Mouse (Mus musculus) c-Kit-positive CD71-positive TER-119-positive erythroid progenitor cells, embryonic 14.5 days (primary cell): ENCODE results near the gene Gm10382.
"Not testable (repeated sequence)": the region's sequence is repeated elsewhere in the genome, so short reads cannot be mapped to it uniquely, and the experiment has no call there.

ENCODE experiments used
- DNase-seq: peaks from one replicate; pipeline ENCODE4 v3.0.0-alpha.2; 2013; ENCODE audit warnings: low spot score

Gene Gm10382

GRCm38 (mm10) chr5:125370950-125371693 lies 18.0 kb upstream of the Gm10382 start:
- DNase-seq: no peak

GRCm38 (mm10) chr5:125372027-125372426 lies 17.1 kb upstream of the Gm10382 start:
- DNase-seq: no peak

DNA sequence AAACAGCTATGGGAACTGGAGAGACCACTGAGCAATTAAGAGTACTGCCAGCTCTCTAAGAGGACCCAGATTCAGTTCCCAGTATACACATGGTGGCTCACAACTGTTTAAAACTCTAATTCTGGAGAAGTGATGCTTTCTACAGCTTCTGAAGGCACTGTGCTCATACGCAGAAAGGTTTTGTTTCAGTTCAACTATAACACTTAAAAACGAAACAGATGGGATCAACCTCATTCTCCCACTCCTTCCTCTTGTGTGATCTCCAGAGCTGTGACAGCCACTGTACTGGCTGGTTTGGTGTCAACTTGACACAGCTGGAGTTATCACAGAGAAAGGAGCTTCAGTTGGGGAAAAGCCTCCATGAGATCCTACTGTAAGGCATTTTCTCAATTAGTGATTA lies 13.3 kb upstream of the Gm10382 start:
- no peak for DNase-seq

DNA sequence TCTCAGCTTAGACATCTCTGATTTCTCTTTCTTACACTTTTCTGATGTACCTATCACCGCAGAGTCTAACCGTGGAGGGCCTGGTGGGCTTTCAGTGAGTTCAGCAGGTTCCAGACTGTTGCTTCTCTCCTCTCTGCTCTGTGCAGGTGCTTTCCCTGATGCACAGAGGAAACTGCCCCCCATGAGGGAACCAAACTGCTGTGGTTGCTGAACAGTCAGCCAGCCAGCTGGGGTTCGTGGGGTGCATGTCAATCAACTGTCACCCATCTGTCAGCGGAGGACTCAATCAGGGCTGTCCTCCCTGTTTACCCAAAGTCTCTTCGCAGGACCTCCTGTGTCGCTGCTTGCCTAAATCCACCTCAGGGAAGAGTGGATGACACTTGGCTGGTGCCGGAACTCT lies 11.9 kb upstream of the Gm10382 start:
- DNase-seq: no peak

- no peak for DNase-seq
Measured at GRCm38 (mm10) chr5:125378919-125379318, 10.2 kb upstream of the Gm10382 start.

DNA sequence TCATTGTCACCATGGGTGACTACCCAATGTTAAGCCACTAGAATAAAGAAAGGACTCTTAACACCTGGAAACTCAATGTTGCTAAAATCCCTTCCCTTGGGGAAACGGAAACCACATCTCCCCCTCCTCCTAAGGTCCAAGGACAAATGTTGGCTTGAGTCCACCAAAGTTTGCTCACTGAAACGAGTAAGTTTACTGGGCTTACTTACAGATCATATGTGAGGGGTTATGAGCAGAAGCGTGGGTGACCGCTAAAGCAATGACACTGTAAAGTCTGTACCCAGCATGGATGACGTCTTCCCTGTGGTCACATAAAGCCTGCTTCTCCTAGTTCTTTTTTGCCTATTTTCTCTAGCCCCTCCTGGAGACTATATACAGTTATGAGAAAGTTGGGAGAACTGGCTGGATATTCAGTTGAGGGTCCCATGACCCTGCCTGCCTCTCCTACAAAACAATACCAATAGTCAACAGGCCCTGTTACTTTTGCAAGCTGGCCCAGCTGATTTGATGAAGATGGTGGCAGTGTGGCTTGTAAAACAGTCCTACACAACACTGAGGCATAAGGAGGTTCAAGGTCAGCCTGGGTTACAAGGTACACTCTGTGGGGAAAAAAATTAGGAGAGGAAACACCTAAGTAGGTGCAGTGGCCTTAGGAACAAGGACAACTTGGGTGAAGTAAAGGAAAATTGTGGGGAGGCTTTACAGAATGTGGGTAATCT lies 7.0 kb upstream of the Gm10382 start:
- DNase-seq: no peak

DNA sequence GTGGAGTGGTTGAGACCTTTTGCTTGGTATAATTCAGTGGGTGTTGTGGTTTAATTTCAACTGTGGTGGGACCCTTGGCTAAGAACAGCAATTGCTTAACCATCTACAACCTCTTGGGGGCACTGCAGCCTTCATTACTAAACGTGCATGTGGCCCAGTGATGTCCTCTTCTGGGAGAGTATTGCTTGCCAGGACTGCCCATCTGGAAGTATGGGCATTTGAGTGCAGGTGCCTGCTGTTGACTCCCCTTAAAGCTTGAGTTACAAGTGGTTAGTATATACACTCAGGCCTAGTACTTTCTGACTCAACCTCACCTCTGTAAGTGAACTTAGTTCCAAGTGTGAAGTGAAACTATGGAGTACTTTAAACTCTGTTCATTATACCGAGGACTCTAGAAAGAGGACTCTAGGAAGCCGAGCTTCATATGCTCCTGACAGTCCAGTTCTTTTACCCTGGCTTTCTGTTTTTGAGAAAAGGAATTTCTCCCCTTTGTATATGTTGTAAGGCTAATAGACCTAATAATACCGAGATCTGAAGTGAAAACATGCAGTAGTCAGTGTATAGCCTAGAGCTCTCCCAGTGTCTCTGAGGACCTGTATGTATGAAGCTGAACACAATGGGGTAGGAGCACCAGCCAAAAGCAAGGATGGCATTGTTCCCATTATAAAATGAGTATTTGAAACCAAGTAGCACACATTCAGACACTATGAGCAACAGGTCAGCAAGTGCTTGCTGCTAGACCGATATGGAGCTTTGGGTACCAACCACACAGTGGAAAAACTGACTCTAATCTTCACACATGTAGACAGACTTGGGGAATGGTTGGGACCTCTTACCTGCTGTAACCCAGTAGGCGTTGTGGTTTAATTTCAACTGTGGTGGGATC lies 6.2 kb upstream of the Gm10382 start:
- DNase-seq: peak; percentile 52

DNA sequence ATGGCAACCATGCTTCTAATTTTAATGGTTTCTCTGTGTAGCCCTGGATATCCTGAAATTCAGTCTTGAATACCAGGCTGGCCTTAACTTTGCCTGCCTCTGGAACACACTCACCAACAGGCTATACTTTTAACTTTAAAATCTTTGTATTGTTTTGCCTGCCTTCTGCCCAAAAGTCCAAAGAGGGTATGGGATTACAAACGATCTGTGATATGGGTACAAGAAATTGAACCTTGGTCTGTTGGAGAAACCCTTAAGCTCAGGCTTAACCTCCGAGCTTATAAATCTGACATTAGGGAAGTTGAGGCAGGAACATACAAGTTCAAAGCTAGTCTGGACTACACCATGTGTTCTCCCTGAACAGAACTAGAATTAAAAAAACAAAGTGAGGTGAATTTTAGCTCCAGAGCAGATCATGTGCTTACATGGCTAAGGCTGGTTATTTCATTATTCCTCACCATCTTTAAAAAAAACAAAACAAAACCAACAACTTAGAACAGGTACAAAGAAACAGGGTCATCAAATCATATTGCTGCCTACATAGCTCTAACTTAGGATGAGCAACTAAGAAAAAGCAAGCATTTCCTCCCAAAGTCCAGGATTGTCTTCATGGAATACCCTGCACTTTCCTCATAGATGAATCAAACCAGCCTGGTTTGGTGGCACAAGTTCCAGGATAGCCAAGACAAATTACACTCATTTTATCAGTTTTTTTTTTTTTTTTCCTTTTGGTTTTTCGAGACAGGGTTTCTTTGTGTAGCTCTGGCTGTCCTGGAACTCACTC lies 5.3 kb upstream of the Gm10382 start:
- no peak for DNase-seq

DNA sequence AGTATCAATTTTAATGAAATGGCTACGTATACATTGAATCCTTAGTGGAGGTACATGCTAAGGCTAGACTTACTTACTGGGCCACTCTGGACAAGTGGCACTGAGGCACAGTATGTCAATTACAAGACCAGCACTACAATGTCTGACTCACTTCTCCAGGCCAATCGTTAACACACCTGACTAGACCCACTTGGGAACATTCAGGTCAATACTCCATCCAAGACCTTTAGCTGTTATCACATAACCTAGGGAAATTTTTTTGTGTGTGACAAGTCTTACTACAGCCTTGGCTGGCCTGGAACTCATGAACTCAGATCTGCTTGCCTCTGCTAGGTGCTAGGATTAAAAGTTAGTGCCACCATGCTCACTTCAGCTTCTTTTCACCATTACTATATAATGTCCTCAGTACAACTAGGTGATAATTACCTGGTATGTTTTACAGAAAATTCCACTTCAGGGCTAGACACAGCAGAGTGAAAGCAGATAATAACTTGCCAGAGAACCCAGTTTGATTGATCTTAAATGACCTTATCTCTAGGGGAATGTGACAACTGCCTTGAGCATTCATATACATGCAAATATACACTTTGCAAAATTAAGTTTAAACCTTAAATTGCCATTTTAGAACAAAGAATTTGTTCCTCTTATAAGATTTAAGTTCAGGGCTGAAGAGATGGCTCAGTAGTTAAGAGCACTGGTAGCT lies 4.5 kb upstream of the Gm10382 start:
- no peak for DNase-seq

DNA sequence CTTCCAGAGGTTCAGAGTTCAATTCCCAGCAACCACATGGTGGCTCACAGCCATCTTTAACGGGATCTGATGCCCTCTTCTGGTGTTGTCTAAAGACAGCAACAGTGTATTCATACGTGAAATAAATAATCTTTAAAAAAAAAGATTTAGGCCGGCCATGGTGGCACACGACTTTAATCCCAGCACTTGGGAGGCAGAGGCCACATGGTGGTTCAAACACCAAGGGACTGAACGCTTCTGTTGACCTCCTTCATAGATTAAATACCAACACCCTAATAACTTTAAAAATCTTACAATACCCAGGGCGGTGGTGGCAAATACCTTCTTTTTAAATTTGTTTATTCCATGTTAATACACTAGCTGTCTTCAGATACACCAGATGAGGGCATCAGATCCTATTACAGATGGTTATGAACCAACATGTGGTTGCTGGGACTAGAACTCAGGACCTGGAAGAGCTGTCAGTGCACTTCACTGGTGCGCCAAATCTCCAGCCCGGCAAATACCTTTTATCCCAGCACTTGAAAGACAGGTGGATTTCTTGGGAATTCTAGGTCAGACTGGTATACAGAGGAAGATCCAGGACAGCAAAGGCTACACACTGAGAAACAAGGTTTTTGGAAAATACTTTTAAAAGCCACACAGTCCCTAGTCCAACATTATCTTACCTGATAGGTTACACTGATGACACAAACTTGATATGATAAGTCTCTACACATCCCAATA lies 3.7 kb upstream of the Gm10382 start:
- DNase-seq: no peak

- DNase-seq: not testable (repeated sequence)
Measured at GRCm38 (mm10) chr5:125387295-125387694, 1.8 kb upstream of the Gm10382 start.

GRCm38 (mm10) chr5:125388358-125389092 lies 597 bp upstream of the Gm10382 start:
- DNase-seq: no peak

DNA sequence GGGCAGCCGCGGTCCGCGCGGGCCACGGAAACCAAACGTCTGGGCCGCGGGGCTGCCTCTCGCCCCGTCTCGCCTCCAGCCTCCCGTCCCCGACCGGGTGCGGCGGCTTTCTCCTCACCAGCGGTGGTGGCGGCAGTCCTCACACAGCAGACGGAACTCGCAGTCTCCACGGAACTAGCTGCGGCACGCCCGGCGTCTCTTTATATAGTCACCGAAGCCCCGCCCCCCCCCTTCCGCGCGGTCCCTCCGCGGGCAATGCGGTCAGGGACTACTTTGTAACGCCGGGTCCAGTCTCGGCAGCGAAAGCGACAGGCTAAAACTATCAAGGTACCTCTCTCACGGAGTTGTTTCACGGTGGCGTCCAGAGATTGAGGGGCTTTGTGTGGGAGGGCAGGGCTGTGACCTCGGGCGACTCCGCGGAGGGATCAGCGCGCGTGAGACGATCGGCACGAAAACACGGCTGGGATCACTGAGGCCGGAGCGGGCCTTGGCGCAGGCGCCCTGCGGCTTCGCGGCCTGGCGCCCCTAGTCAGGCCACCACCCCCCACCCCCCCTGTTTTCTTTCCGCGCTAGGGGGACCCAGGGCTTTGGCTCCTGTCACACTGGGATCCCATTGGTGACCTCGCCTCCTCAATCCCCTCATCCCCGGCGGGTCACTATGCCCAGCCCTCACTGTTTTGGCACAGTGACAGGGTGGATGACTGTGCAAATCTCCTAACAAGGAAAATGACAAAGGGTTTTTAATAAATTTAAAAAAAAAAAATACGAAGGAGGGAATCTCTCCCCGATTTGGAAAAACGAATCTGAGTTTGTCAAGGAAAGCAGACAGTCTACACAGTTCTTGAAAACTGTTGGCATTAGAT lies 688 bp downstream of the Gm10382 start, which contains the start of gene Ubc:
Gene Ubc (minus strand): TSS at position 624 of the 863 bp plus-strand sequence.
- DNase-seq: peak; percentile 94

GRCm38 (mm10) chr5:125390906-125391477 lies 1.9 kb downstream of the Gm10382 start:
- no peak for DNase-seq

DNA sequence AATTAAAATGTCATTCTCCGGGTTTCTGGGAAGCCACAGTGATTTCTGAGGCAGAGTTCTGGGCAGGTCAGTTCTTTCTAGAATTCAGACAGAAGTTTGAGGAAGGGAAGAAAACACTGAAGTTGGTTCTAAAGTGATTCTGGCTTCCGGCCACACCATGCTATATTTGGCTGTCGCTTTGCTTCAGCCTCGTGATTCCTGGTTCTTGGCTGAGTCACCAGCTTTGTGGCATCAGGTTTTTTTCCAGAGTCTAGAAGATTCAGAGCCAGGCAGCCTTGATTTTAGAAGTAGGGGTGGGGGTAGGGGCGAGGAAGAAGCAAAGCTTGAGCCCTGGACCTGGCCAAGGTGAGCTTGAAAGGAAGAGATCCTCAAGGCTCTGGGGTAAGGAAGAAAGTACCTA lies 2.5 kb downstream of the Gm10382 start:
- DNase-seq: no peak

DNA sequence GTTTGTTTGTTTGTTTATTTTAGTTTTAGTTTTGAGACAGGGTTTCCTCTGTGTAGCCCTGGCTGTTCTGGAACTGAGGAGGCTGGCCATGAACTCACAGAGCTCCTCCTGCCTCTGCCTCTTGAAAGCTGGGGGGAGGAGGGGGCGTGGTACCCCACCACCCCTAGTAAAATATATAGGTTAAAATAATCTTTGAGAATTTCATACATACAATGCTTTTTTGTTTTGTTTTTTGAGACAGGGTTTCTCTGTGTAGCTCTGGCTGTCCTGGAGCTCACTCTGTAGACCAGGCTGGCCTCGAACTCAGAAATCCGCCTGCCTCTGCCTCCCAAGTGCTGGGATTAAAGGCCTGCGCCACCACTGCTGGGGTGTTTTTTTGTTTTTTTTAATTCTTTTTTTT lies 3.1 kb downstream of the Gm10382 start:
- not testable (repeated sequence) for DNase-seq

DNA sequence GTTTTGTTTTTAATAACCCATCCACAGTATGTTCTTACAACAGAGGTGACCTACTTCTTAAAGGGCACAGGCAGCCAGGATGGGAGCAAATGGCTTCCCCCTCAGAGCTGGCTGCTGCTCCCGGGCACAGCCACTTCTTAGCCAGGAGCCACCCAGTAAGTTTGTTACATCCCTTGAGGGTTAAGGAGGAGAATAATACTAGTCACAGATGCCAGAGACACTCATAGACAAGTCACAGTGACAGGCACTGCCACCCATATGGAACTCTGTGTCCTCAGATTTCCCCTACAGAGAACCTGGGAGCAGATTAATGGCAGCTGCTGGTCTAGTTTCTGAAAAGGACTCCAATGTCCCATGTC lies 3.5 kb downstream of the Gm10382 start:
- DNase-seq: no peak

GRCm38 (mm10) chr5:125392977-125393621 lies 4.0 kb downstream of the Gm10382 start:
- DNase-seq: peak; percentile 93
